Mouse (Mus musculus) hindbrain, embryonic 12.5 days (tissue): ENCODE results near the gene Gm39566. TPM values are rescaled to one million over a fixed set of nuclear protein-coding genes. Genes with fewer than 3 reads are reported as not detected.

Experiments used
- ATAC-seq: fragments of 200-750 bp; cut with Nextera tagmentation; 2 replicates; pipeline ENCODE4 v1.8.0; 2017; ENCODE audit warnings: moderate TSS enrichment; ENCODE audit not compliant: low FRiP score
- H3K27ac ChIP-seq: fragments of 300-500 bp; sonication (generic); 2 replicates; pipeline ENCODE4 v1.5.1; 2016; ENCODE audit warnings: mild to moderate bottlenecking
- H3K27me3 ChIP-seq: fragments of 300-500 bp; sonication (generic); 2 replicates; pipeline ENCODE4 v1.6.1; 2016; ENCODE audit warnings: mild to moderate bottlenecking
- H3K36me3 ChIP-seq: fragments of 300-500 bp; sonication (generic); 2 replicates; pipeline ENCODE4 v1.6.1; 2016; ENCODE audit warnings: mild to moderate bottlenecking
- H3K4me1 ChIP-seq: fragments of 300-500 bp; sonication (generic); 2 replicates; pipeline ENCODE4 v1.6.1; 2016
- H3K4me2 ChIP-seq: fragments of 300-500 bp; sonication (generic); replicated peaks from 2 replicates; pipeline ENCODE4 v1.6.1; 2016; ENCODE audit warnings: mild to moderate bottlenecking
- H3K4me3 ChIP-seq: fragments of 300-500 bp; sonication (generic); 2 replicates; pipeline ENCODE4 v1.5.1; 2016; ENCODE audit warnings: mild to moderate bottlenecking
- H3K9ac ChIP-seq: fragments of 300-500 bp; sonication (generic); 2 replicates; pipeline ENCODE4 v1.6.1; 2016; ENCODE audit warnings: mild to moderate bottlenecking, moderate library complexity
- H3K9me3 ChIP-seq: fragments of 300-500 bp; sonication (generic); replicated peaks from 2 replicates; pipeline ENCODE4 v1.6.1; 2016; ENCODE audit warnings: mild to moderate bottlenecking
- WGBS: fragments of 180-500 bp; shearing (Covaris S2); methylation state at CpG from one replicate; pipeline ENCODE4 v1.1.7; 2016; 5-methylcytosine and 5-hydroxymethylcytosine counted together
- polyA plus RNA-seq: library from polyadenylated mRNA; unstranded; fragments of >200 nt; fragmentation: Nextera tagmentation; extraction: Ambion mirVana; gene quantifications from 2 replicates; pipeline ENCODE4 v1.2.1, GENCODE M21; 2016

Gene Gm39566
- polyA plus RNA-seq, 1 experiment from 2014 or later: not detected

DNA sequence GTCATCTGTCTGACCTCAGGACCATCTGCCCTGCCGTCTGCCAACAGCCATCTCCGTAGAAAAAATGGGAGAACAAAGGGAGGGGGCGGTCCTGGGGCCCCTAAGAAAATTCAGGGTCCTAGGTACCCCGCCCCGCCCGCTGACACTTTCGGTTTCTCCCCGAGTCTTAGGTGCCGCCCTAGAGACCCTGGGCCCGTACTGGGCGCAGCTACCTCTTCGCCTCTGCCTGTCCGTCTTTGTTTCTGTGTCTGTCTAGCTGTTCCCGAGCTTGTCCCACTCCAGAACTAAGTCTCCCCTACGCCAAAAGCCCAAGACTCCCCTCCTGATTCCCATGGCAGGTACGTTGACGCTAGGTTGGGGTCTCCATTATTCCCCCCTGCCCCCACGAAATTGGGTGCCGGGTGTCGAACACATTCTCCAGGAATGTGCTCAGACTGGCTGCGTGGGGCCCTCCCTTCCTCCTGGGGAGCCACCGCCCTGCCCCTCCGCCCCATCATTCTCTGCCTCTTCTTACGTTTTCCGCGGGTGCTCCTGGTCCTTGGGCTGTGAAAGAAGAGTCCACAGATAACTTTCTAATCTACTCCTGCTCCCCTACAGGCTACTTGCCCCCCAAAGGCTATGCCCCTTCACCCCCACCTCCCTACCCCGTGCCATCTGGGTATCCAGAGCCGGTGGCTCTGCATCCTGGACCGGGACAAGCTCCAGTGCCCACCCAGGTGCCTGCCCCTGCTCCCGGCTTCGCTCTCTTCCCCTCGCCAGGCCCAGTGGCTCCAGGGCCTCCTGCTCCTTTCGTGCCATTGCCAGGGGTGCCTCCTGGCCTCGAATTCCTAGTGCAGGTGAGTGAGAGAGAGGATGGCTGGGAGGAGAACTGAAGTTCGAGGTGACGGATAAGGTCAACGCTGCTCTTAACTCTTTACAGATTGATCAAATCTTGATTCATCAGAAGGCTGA lies 31.9 kb upstream of the Gm39566 start:
- Histone ChIP-seq H3K9me3 (no peaks in the 10 kb centered on the region), H3K4me2 (peak overlapping the region; percentile 77), H3K4me1 (peaks cover 29% of the 10 kb centered on the region), H3K27me3 (no peaks in the 10 kb centered on the region), H3K4me3 (peak overlapping the region; percentile 71), H3K36me3 (peaks cover 40% of the 10 kb centered on the region), H3K27ac (peak overlapping the region; percentile 97), H3K9ac (peak overlapping the region; percentile 86)
- peak; percentile 52 for ATAC-seq
- 12% methylated on average over 36 of the region's 37 CpGs for WGBS

DNA sequence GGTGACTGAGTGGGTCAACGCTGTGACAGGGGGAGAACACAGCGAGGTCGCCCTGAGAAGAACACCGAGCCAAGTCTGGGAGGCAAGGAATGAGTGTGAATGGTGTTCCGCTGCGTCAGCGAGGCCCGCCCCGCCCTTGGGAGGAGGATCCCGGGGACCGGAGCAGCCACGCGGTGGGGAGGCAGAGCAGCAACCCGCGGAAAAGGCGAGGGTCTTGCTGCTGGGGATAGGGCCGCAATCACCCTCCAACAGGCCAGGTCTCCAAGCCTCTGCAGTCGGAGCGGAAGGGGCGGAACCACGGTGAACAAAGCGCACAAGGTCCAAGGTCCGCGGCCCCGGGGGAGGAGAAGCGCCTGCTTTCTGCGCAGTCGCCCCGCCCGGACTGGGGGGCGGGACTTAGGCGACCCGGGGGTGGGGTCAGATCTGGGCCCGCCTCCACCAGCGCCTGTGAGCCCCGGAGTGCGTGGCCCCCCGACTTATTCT lies 31.1 kb upstream of the Gm39566 start, which contains the start of gene Plscr3:
Plscr3 (plus strand) TSS at position 179 of the 483 bp plus-strand sequence.
- Histone ChIP-seq H3K4me2 (peak within 1 kb of the TSS; percentile 77), H3K9ac (peak within 1 kb of the TSS; percentile 86), H3K27me3 (no peaks in the 10 kb centered on the region), H3K9me3 (no peaks in the 10 kb centered on the region), H3K4me3 (peak within 1 kb of the TSS; percentile 71), H3K4me1 (peaks cover 29% of the 10 kb centered on the region), H3K36me3 (peaks cover 33% of the 10 kb centered on the region), H3K27ac (peak within 1 kb of the TSS; percentile 97)
- peak; percentile 88 for ATAC-seq
- WGBS: under 1% methylated on average over 37 of the region's 38 CpGs

DNA sequence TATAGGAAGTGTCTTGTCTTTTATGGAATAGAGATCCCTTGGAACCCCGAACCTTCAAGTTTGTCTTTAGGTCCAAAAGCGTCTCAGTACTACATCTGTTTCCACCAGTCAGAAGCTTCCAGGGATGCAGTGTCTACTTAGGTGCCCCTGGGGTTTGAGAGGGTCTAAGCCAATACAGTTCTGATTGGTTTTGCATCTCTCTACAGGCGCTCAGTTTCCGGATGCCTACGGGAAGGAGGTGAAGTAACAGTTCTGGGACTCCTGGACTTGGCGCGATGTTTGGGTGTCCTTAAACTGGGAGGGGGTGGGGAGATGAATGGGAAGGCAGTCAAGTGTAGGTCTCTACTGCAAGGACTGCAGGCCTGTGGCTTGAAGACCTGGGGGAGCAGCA lies 23.6 kb upstream of the Gm39566 start:
- Histone ChIP-seq H3K9me3 (no peaks in the 10 kb centered on the region), H3K9ac (peak overlapping the region; percentile 73), H3K4me3 (peak overlapping the region; percentile 88), H3K27ac (peak overlapping the region; percentile 97), H3K36me3 (0 out of 2 replicates have a peak, but pooled peaks cover 2% of the 10 kb centered on the region), H3K27me3 (peaks cover 3% of the 10 kb centered on the region; the same call in 1 of the 2 replicates), H3K4me2 (peak overlapping the region; percentile 97), H3K4me1 (peaks cover 35% of the 10 kb centered on the region)
- ATAC-seq: 0 out of 2 replicates have a peak, but pooled peaks have one; percentile 1
- 4% methylated on average over 7 of the region's 7 CpGs for whole genome bisulfite sequencing

DNA sequence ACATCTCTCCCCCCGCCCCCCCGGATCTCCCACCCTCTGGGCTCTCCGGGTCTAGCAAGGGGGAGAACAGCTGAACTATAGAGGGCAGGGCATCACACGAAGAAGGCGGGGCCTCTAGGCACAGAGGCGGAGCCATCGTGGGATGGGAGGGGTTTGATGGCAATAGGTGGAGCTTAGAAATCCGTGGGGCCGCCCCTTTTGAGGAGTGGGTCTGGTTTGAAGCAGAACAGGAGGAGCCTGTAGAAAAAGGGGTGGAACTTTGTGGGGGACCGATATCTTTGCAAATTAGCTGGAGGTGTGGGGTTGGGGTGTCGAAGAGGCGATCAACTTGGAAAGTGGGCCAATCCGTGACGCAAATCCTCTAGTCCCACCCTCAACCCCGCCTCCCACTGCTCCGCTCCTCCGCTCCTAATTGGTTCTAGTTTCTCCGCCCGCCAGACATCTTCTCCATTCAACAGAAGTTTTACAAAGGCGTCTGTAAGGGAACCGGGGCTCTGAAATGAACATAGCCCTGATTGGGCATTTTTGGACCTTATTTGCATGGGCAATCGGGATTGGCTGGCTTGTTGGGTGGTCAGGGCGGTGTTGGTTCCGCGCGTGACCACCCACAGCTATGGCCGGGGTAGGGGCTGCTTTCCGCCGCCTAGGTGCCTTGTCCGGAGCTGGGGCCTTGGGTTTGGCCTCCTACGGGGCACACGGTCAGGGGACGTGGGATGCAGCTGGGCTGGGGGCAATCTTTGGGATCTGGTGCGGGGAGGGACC lies 23.0 kb upstream of the Gm39566 start, which contains the start of gene Tmem256:
Tmem256 (plus strand) TSS at position 563 of the 762 bp plus-strand sequence.
- Histone ChIP-seq H3K9me3 (no peaks in the 10 kb centered on the region), H3K9ac (peak within 1 kb of the TSS; percentile 98), H3K4me1 (peaks cover 38% of the 10 kb centered on the region), H3K27me3 (peaks cover 9% of the 10 kb centered on the region; the same call in 1 of the 2 replicates), H3K36me3 (peaks cover 8% of the 10 kb centered on the region; the same call in 1 of the 2 replicates), H3K4me3 (peak within 1 kb of the TSS; percentile 88), H3K4me2 (peak within 1 kb of the TSS; percentile 97), H3K27ac (peak within 1 kb of the TSS; percentile 97)
- peak; percentile 89 for ATAC-seq
- under 1% methylated on average over 34 of the region's 34 CpGs for WGBS

DNA sequence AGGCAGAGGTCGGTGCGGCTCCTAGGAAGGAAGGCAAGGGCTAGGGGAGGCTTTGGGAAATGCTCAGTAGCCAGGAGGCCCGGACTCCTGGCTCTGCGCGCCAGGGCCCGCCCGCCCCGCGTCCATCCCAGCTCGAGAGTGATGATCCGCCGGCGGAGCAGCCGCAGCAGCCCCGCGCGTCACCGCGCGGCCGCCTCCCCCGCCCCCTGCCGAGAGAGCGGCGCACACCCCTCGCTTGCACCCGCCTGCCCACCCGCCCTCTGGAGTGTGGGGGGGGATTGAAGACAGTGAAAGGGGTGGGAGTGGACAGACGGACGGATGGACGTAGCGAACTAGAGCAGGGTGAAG lies 22.5 kb upstream of the Gm39566 start, which contains the start of gene Nlgn2:
Nlgn2 (minus strand) TSS at position 181 of the 348 bp plus-strand sequence.
- peak within 1 kb of the TSS; percentile 88 for H3K4me3 ChIP-seq
- H3K9ac ChIP-seq: peak within 1 kb of the TSS; percentile 98
- H3K36me3 ChIP-seq: peaks cover 14% of the 10 kb centered on the region
- peak; percentile 68; the same call in 1 of the 2 replicates for ATAC-seq
- no peaks in the 10 kb centered on the region for H3K9me3 ChIP-seq
- H3K4me2 ChIP-seq: peak within 1 kb of the TSS; percentile 97
- WGBS: under 1% methylated on average over 32 of the region's 32 CpGs
- H3K27me3 ChIP-seq: peaks cover 12% of the 10 kb centered on the region; the same call in 1 of the 2 replicates
- H3K27ac ChIP-seq: peak within 1 kb of the TSS; percentile 97
- peaks cover 40% of the 10 kb centered on the region for H3K4me1 ChIP-seq

DNA sequence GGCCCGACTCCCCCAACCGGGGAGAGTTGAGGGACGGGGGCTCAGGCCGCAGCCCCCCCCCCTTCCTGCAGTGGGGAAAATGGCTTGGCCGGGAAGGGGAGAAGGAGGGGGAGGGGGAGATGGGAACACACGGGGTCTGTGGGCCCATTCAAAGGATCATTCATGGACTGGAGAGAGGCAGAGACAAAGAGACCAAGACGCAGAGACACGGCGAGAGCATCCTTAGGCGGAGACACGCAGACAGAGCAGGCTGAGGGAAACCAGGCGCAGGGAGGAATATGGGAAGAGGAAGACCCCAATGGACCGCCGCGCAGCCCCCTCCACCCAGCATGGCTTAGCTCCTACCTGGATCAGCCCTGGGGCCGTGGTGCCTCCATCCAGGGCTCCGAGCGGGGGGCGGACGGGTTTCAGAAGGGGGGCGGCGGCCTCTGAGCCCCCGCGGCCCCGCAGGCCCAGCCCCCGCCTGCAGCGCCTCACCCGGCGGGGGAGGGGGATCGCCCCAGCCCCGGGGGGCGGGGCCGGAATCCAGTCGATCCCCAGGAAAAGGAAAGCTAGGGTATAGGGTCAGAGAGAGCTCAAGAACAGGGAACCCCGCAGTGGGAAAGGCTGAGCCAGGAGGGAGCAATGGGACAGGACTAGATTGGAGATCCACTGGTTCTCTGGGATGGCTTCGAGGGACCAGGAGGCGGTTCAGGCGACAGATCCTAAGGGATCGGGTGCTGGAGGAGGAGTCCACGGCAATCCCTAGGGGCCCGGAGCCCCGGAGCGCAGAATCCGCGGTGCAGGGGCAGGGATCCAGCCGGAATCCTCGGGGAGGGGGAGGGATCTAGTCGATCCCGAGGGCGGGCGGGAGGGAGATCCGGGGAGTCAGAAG lies 21.8 kb upstream of the Gm39566 start:
- H3K36me3 ChIP-seq: peaks cover 20% of the 10 kb centered on the region

DNA sequence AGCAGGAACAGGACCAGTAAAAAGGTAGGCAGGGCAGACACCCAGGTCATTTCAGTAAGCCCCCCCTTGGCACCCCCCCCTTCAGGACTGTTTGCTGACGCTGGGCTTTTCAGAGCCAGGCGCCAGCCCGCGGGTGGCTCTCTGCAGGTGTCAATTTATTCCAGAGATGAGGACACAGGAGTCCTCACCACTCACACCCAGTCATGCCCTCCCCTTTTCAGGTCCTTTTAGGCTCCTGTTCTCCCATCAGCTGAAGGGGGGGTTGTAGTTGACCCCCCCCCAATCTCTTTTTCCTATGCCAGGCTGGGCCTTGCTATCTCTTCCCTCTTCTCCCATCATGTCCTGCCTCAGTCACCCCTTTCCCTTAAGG lies 20.9 kb upstream of the Gm39566 start:
- H3K27ac ChIP-seq: peak overlapping the region; percentile 97
- peaks cover 30% of the 10 kb centered on the region for H3K36me3 ChIP-seq
- peak overlapping the region; percentile 98 for H3K9ac ChIP-seq
- peak overlapping the region; percentile 97 for H3K4me2 ChIP-seq
- peaks cover 12% of the 10 kb centered on the region; the same call in 1 of the 2 replicates for H3K27me3 ChIP-seq
- H3K9me3 ChIP-seq: no peaks in the 10 kb centered on the region
- peak overlapping the region; percentile 88 for H3K4me3 ChIP-seq
- no peak for ATAC-seq
- WGBS: 2% methylated on average over 4 of the region's 4 CpGs
- H3K4me1 ChIP-seq: peaks cover 44% of the 10 kb centered on the region

More for the DNA sequence above, 21.8 kb upstream of the Gm39566 start:
- WGBS: 2% methylated on average over 38 of the region's 52 CpGs
- ATAC-seq: peak; percentile 12
- H3K9me3 ChIP-seq: no peaks in the 10 kb centered on the region
- H3K4me1 ChIP-seq: peaks cover 40% of the 10 kb centered on the region
- H3K4me3 ChIP-seq: peak overlapping the region; percentile 88
- peak overlapping the region; percentile 97 for H3K4me2 ChIP-seq
- peaks cover 12% of the 10 kb centered on the region; the same call in 1 of the 2 replicates for H3K27me3 ChIP-seq
- H3K27ac ChIP-seq: peak overlapping the region; percentile 97
- H3K9ac ChIP-seq: peak overlapping the region; percentile 98

DNA sequence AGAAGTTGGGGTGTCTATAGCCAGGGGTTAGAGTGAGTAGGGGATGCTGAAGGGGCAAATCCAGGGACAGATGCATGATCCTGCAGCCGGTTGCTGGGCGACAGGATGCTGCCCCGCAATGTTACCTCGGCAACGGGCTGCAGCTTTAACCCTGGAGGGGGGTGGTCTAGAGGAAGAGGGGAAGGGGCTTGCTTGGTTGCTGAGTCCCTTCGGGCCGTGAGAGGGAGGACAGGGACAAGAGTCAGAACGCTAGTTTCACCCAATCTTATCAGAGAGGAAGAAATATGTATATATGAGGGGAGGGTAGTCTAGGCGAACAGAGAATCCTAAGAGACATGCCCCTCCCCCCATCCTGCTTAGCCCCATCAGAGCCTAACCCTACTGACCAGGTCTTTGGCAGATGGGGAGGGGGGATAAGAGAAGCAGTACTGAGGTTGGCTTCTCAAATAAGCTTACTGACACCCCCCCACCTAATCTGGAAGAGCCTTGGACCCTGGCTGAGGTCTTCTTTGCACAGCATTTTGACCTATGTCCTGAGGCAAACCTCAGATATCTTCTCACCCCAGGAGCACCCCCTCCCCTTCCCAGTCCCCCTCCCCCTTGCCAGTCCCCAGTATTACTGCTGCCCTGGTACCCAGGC lies 20.3 kb upstream of the Gm39566 start:
- peak overlapping the region; percentile 88 for H3K4me3 ChIP-seq
- H3K27me3 ChIP-seq: peaks cover 12% of the 10 kb centered on the region; the same call in 1 of the 2 replicates
- WGBS: 1% methylated on average over 9 of the region's 9 CpGs
- ATAC-seq: no peak
- H3K27ac ChIP-seq: peak overlapping the region; percentile 97
- H3K9ac ChIP-seq: peak overlapping the region; percentile 98
- peak overlapping the region; percentile 97 for H3K4me2 ChIP-seq
- no peaks in the 10 kb centered on the region for H3K9me3 ChIP-seq
- H3K36me3 ChIP-seq: peaks cover 33% of the 10 kb centered on the region
- peaks cover 46% of the 10 kb centered on the region for H3K4me1 ChIP-seq

DNA sequence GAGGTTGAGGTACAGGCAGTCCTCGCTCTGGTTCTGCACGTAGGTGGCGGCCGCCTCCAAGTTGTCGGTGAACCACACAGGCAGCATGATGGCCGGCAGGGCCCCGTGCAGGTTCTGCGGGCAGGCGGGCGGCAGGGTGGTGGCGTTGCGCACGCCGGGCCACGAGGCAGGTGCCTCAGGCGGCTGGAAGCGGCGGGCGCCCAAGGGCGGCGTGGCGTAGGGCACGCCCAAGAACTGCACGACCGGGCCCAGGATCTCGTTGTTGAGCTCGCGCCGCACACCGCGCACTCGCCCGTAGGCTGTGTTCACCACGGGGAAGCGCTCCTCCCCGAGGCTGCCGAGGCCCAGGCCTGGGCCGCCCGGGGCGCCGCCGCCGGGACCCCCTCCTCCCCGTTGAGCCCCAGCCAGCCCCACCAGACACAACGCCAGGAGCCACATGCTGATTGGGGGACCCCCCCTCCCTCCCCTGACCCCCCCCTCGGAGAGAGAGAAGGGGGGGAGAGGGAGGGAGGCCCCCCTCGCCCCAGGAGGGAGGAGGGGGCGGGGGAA lies 19.0 kb upstream of the Gm39566 start:
- Histone ChIP-seq H3K4me3 (peak overlapping the region; percentile 88), H3K9ac (peak overlapping the region; percentile 98), H3K4me2 (peak overlapping the region; percentile 97), H3K27me3 (peaks cover 12% of the 10 kb centered on the region; the same call in 1 of the 2 replicates), H3K36me3 (peaks cover 36% of the 10 kb centered on the region), H3K27ac (peak overlapping the region; percentile 44), H3K4me1 (peaks cover 48% of the 10 kb centered on the region), H3K9me3 (no peaks in the 10 kb centered on the region)
- ATAC-seq: no peak
- 7% methylated on average over 48 of the region's 48 CpGs for WGBS

DNA sequence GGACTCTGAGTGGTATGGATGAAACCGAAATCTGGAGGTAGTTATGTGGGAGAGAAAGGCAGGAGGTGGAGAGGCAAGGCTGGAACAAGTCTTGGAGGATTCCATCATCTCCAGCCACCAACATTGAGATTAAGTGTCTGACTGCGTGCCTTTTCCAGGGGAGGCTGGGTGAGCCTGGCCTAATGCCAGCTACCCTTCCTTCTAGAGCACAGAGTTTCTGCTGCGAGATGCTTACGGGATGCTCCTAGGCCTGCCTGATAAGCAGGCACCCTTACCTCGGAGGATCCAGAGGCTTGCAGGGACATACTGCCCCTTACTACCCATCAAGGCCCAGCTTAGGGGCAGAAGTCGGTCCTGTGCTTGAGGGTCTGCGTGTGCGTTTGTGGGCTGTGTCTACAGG lies 18.5 kb upstream of the Gm39566 start:
- peaks cover 49% of the 10 kb centered on the region for H3K4me1 ChIP-seq
- peaks cover 38% of the 10 kb centered on the region for H3K36me3 ChIP-seq

More for the DNA sequence above, 18.5 kb upstream of the Gm39566 start:
- Histone ChIP-seq H3K4me2 (peak overlapping the region; percentile 97), H3K27me3 (peaks cover 12% of the 10 kb centered on the region; the same call in 1 of the 2 replicates), H3K9me3 (no peaks in the 10 kb centered on the region), H3K4me3 (peak overlapping the region; percentile 88), H3K9ac (peak overlapping the region; percentile 98), H3K27ac (no peak overlapping the region)
- no peak for ATAC-seq
- WGBS: 68% methylated on average over 8 of the region's 8 CpGs
